Mouse (Mus musculus) liver, embryonic 15.5 days (tissue): ENCODE results near the gene Ass1. TPM values are rescaled to one million over a fixed set of nuclear protein-coding genes. Genes with fewer than 3 reads are reported as not detected.
A peak's percentile ranks its signal among the peaks of the same experiment; 100 is the strongest.

Experiments used
- ATAC-seq: fragments of 200-750 bp; cut with Nextera tagmentation; 2 replicates; pipeline ENCODE4 v1.8.0; 2017; ENCODE audit warnings: moderate number of reproducible peaks, mild to moderate bottlenecking, moderate library complexity; ENCODE audit not compliant: insufficient read depth
- H3K27ac ChIP-seq: fragments of 300-500 bp; sonication (generic); replicated peaks from 2 replicates; pipeline ENCODE4 v1.5.1; 2015; ENCODE audit warnings: mild to moderate bottlenecking, inconsistent platforms
- H3K27me3 ChIP-seq: fragments of 300-500 bp; sonication (generic); 2 replicates; pipeline ENCODE4 v1.6.1; 2015; ENCODE audit warnings: mild to moderate bottlenecking, inconsistent platforms
- H3K36me3 ChIP-seq: fragments of 300-500 bp; sonication (generic); replicated peaks from 2 replicates; pipeline ENCODE4 v1.6.1; 2015; ENCODE audit warnings: moderate library complexity, mild to moderate bottlenecking, inconsistent platforms
- H3K4me1 ChIP-seq: fragments of 300-500 bp; sonication (generic); replicated peaks from 2 replicates; pipeline ENCODE4 v1.6.1; 2015; ENCODE audit warnings: inconsistent platforms
- H3K4me2 ChIP-seq: fragments of 300-500 bp; sonication (generic); 2 replicates; pipeline ENCODE4 v1.6.1; 2015; ENCODE audit warnings: moderate library complexity, mild to moderate bottlenecking, inconsistent platforms
- H3K4me3 ChIP-seq: fragments of 300-500 bp; sonication (generic); replicated peaks from 2 replicates; pipeline ENCODE4 v1.5.1; 2015; ENCODE audit warnings: mild to moderate bottlenecking, inconsistent platforms
- H3K9ac ChIP-seq: fragments of 300-500 bp; sonication (generic); 2 replicates; pipeline ENCODE4 v1.6.1; 2015; ENCODE audit warnings: moderate library complexity, mild to moderate bottlenecking, inconsistent platforms
- H3K9me3 ChIP-seq: fragments of 300-500 bp; sonication (generic); replicated peaks from 2 replicates; pipeline ENCODE4 v1.6.1; 2016; ENCODE audit warnings: inconsistent platforms
- WGBS: fragments of 180-500 bp; shearing (Covaris S2); methylation state at CpG from one replicate; pipeline ENCODE4 v1.1.7; 2015; ENCODE audit warnings: mixed read lengths; ENCODE audit not compliant: insufficient replicate concordance; 5-methylcytosine and 5-hydroxymethylcytosine counted together
- polyA plus RNA-seq: library from polyadenylated mRNA; unstranded; fragments of >200 nt; fragmentation: Nextera tagmentation; extraction: Ambion mirVana; gene quantifications from 2 replicates; pipeline ENCODE4 v1.2.1, GENCODE M21; 2015

The Ass1 gene
- polyA plus RNA-seq, 1 experiment from 2014 or later, result 232 TPM

GRCm38 (mm10) chr2:31458989-31459936, 10.7 kb upstream of the Ass1 start:
- whole genome bisulfite sequencing, result 17% methylated on average over 16 of the region's 16 CpGs
- H3K4me2 ChIP-seq, result peak overlapping the region; percentile 62
- H3K4me3 ChIP-seq, result peak overlapping the region; percentile 52
- peak overlapping the region; percentile 85 for H3K27ac ChIP-seq
- H3K9me3 ChIP-seq, result no peaks in the 10 kb centered on the region
- peak; percentile 62 for ATAC-seq
- H3K36me3 ChIP-seq, result no peaks in the 10 kb centered on the region
- peaks cover 36% of the 10 kb centered on the region for H3K4me1 ChIP-seq
- H3K27me3 ChIP-seq, result peaks cover 29% of the 10 kb centered on the region
- peak overlapping the region; percentile 42; the same call in 1 of the 2 replicates for H3K9ac ChIP-seq

- Histone ChIP-seq H3K27ac (peak overlapping the region; percentile 85), H3K36me3 (no peaks in the 10 kb centered on the region), H3K4me3 (peak overlapping the region; percentile 52), H3K9ac (peak overlapping the region; percentile 42; the same call in 1 of the 2 replicates), H3K9me3 (no peaks in the 10 kb centered on the region), H3K4me2 (peak overlapping the region; percentile 62), H3K27me3 (peaks cover 29% of the 10 kb centered on the region), H3K4me1 (peaks cover 30% of the 10 kb centered on the region; the same call in 1 of the 2 replicates)
- WGBS, result 2% methylated on average over 48 of the region's 48 CpGs
- peak; percentile 41 for ATAC-seq
These were observed 9.9 kb upstream of the Ass1 start for GRCm38 (mm10) chr2:31460025-31460571.

- H3K27ac ChIP-seq, result peak overlapping the region; percentile 85
- ATAC-seq, result no peak
- 64% methylated on average over 7 of the region's 7 CpGs for WGBS
- H3K9me3 ChIP-seq, result no peaks in the 10 kb centered on the region
- no peak overlapping the region for H3K4me3 ChIP-seq
- H3K4me2 ChIP-seq, result no peak overlapping the region
- H3K27me3 ChIP-seq, result peaks cover 29% of the 10 kb centered on the region
- peaks cover 30% of the 10 kb centered on the region; the same call in 1 of the 2 replicates for H3K4me1 ChIP-seq
- no peaks in the 10 kb centered on the region for H3K36me3 ChIP-seq
- H3K9ac ChIP-seq, result no peak overlapping the region
These were observed 9.1 kb upstream of the Ass1 start for GRCm38 (mm10) chr2:31460920-31461319.

GRCm38 (mm10) chr2:31462051-31462450, 8.0 kb upstream of the Ass1 start:
- 36% methylated on average over 8 of the region's 8 CpGs for WGBS
- Histone ChIP-seq H3K4me3 (no peak overlapping the region), H3K4me1 (peaks cover 27% of the 10 kb centered on the region; the same call in 1 of the 2 replicates), H3K9ac (no peak overlapping the region), H3K27ac (peak overlapping the region; percentile 80; the same call in 1 of the 2 replicates), H3K9me3 (no peaks in the 10 kb centered on the region), H3K36me3 (no peaks in the 10 kb centered on the region), H3K4me2 (no peak overlapping the region), H3K27me3 (peaks cover 29% of the 10 kb centered on the region)
- no peak for ATAC-seq

GRCm38 (mm10) chr2:31463253-31463652, 6.8 kb upstream of the Ass1 start:
- Histone ChIP-seq H3K9ac (no peak overlapping the region), H3K27ac (peak overlapping the region; percentile 80)
- 50% methylated on average over 7 of the region's 7 CpGs for WGBS

GRCm38 (mm10) chr2:31463696-31464528, 6.1 kb upstream of the Ass1 start:
- Histone ChIP-seq H3K27me3 (peaks cover 23% of the 10 kb centered on the region), H3K27ac (peak overlapping the region; percentile 80), H3K4me1 (peaks cover 23% of the 10 kb centered on the region; the same call in 1 of the 2 replicates), H3K4me3 (no peak overlapping the region), H3K9me3 (no peaks in the 10 kb centered on the region), H3K4me2 (no peak overlapping the region; the same call in 1 of the 2 replicates), H3K36me3 (no peaks in the 10 kb centered on the region), H3K9ac (no peak overlapping the region)
- ATAC-seq, result no peak
- WGBS, result 21% methylated on average over 8 of the region's 8 CpGs

More at GRCm38 (mm10) chr2:31463253-31463652, 6.8 kb upstream of the Ass1 start:
- Histone ChIP-seq H3K4me2 (no peak overlapping the region), H3K9me3 (no peaks in the 10 kb centered on the region), H3K36me3 (no peaks in the 10 kb centered on the region), H3K4me3 (no peak overlapping the region), H3K4me1 (peaks cover 25% of the 10 kb centered on the region; the same call in 1 of the 2 replicates), H3K27me3 (peaks cover 28% of the 10 kb centered on the region)
- no peak for ATAC-seq

GRCm38 (mm10) chr2:31464529-31464910, 5.5 kb upstream of the Ass1 start:
- Histone ChIP-seq H3K4me1 (peaks cover 26% of the 10 kb centered on the region), H3K9me3 (no peaks in the 10 kb centered on the region), H3K27me3 (peaks cover 24% of the 10 kb centered on the region), H3K27ac (peak overlapping the region; percentile 80), H3K4me3 (no peak overlapping the region), H3K36me3 (no peaks in the 10 kb centered on the region), H3K9ac (no peak overlapping the region), H3K4me2 (no peak overlapping the region; the same call in 1 of the 2 replicates)
- peak; percentile 78 for ATAC-seq
- 51% methylated on average over 6 of the region's 6 CpGs for WGBS

- peaks cover 30% of the 10 kb centered on the region; the same call in 1 of the 2 replicates for H3K27me3 ChIP-seq
- H3K4me3 ChIP-seq, result no peak overlapping the region
- peaks cover 44% of the 10 kb centered on the region for H3K4me1 ChIP-seq
- no peak overlapping the region for H3K9ac ChIP-seq
- no peak overlapping the region for H3K4me2 ChIP-seq
- H3K27ac ChIP-seq, result no peak overlapping the region
- WGBS, result 46% methylated on average over 1 of the region's 1 CpGs
- ATAC-seq, result no peak
- H3K9me3 ChIP-seq, result no peaks in the 10 kb centered on the region
- no peaks in the 10 kb centered on the region for H3K36me3 ChIP-seq
These were observed 2.5 kb upstream of the Ass1 start for GRCm38 (mm10) chr2:31467457-31467856.

GRCm38 (mm10) chr2:31468857-31469256, 1.1 kb upstream of the Ass1 start:
- Histone ChIP-seq H3K27me3 (peaks cover 31% of the 10 kb centered on the region; the same call in 1 of the 2 replicates), H3K9ac (no peak overlapping the region), H3K4me2 (no peak overlapping the region), H3K4me3 (no peak overlapping the region), H3K27ac (no peak overlapping the region), H3K36me3 (no peaks in the 10 kb centered on the region), H3K9me3 (no peaks in the 10 kb centered on the region), H3K4me1 (peaks cover 39% of the 10 kb centered on the region)
- ATAC-seq, result no peak
- WGBS, result 63% methylated on average over 7 of the region's 7 CpGs

- Histone ChIP-seq H3K4me3 (peak overlapping the region; percentile 56; the same call in 1 of the 2 replicates), H3K27ac (no peak overlapping the region), H3K9ac (no peak overlapping the region), H3K9me3 (no peaks in the 10 kb centered on the region), H3K36me3 (peaks cover 5% of the 10 kb centered on the region; the same call in 1 of the 2 replicates), H3K4me2 (peak overlapping the region; percentile 72), H3K27me3 (peaks cover 31% of the 10 kb centered on the region; the same call in 1 of the 2 replicates), H3K4me1 (peaks cover 34% of the 10 kb centered on the region)
- no peak for ATAC-seq
- WGBS, result 34% methylated on average over 7 of the region's 7 CpGs
These were observed 527 bp upstream of the Ass1 start for GRCm38 (mm10) chr2:31469480-31469879.
